Mouse (Mus musculus) E14TG2a.4 (cell line): ENCODE measurements around the gene Snx18.

ENCODE experiments used
- CTCF ChIP-seq: conservative IDR thresholded peaks from 2 replicates; pipeline ENCODE4 v1.5.1; 2014; ENCODE audit warnings: low read length
- POU5F1 ChIP-seq: IDR thresholded peaks from 2 replicates; pipeline ENCODE4 v1.6.1; 2014; ENCODE audit warnings: low read length, borderline replicate concordance

- TF ChIP-seq CTCF (no peak), POU5F1 (no peak)
Observed at GRCm38 (mm10) chr13:113657204-113657603, 38.8 kb upstream of the Snx18 start.
